Mouse (Mus musculus) heart, adult 2 months (tissue): ENCODE results near the gene Palm2.

Experiments
- CTCF ChIP-seq: fragments of 200-600 bp; IDR thresholded peaks from 2 replicates; pipeline ENCODE4 v1.8.1; 2022; ENCODE audit warnings: antibody characterized with exemption, mild to moderate bottlenecking, moderate library complexity
- POLR2A ChIP-seq: fragments of 200-500 bp; IDR thresholded peaks from 2 replicates; pipeline ENCODE4 v1.6.1; 2011; ENCODE audit warnings: mild to moderate bottlenecking, low read depth, low read length, control low read depth; ENCODE audit not compliant: insufficient read depth

DNA sequence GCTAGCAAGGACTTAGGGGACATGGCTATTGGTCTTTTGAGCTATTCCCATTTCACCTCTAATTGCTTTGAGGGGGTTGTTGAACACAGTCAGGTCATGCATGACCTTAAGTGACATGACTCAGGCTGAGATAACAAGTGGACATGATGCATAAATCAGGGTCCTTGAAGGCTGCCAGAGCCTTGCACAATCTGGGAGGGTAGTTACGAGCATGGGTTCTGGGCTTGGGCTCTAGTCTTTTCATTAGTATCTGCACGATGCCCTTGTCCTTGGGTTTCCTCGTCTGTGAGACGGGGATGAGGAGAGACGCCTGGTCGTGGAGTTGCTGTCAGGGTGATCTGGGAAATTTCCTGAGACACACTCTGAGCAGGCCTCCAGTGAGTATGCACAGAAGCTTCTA lies 140.6 kb downstream of the Palm2 start:
- no peak for TF ChIP-seq CTCF
- no peak for TF ChIP-seq POLR2A
